Mouse (Mus musculus) large intestine, adult 2 months (tissue): ENCODE measurements at regions not wholly inside any gene's neighbourhood (a gene's known extent, or its start where the extent isn't known, plus 50 kb on each side); places are given as distances from the start of the nearest gene placed in this dataset.

ENCODE experiments used
- DNase-seq: peaks from one replicate; pipeline ENCODE4 v3.0.0-alpha.2; 2012; ENCODE audit warnings: low read depth, low spot score
- WGBS: fragments of 180-500 bp; shearing (Covaris S2); methylation state at CpG from one replicate; pipeline ENCODE4 v1.1.7; 2018; 5-methylcytosine and 5-hydroxymethylcytosine counted together

DNA sequence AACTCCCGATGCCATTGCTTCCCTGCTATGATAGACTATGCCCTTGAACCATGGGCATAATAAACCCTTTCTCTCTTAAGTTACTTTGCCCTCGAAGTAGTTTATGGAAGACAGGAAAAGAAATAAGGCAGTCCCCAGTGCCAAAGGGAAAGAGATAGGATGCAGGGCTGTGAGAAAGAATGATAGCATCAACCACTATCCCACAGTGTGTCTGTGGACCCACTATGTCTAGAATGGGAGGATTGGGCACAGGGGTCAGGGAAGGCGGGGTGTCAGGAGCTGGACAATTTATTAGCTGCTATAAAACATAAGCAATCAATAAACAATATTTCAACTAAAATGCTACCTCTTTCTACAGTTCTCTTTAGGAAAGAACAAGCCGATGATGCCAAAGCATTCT, 288.8 kb downstream of the Sox4 start:
- DNase-seq, result no peak
- 43% methylated on average over 4 of the region's 4 CpGs for WGBS

DNA sequence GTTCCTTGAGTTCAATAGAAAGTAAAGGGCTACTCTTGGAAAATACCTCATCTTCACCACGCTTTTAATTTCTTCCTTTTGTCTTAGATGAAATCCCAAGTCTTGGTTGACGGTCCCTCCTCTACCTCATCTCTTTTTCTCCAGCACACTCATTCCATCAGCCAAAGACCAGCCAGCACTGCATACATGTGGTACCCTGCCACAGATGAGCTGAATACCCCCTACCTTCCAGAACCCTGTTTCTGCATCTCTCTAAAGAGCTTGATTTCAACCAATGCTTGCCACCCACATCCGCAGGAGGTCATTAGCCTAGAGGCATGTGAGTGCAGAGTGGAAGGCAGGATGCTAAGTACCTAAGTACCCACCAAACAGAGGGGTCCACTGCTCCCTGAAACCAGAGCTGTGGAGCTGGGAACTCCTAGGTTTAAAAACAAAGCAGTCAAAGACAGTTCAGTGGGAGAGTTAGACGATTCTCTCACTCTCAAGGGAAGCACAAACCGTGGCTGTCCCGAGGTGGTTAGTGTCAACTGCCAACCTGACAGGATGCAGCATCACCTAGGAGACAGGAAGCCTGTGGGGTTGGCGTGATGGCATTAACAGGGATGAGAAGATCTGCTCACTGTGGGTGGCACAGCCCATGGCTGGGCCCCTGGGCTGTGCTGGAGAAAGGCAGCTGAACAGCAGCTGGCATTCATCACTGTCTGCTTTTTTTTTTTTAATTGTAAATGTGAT, 289.4 kb downstream of the Sox4 start:
- no peak for DNase-seq
- 77% methylated on average over 7 of the region's 7 CpGs for WGBS

DNA sequence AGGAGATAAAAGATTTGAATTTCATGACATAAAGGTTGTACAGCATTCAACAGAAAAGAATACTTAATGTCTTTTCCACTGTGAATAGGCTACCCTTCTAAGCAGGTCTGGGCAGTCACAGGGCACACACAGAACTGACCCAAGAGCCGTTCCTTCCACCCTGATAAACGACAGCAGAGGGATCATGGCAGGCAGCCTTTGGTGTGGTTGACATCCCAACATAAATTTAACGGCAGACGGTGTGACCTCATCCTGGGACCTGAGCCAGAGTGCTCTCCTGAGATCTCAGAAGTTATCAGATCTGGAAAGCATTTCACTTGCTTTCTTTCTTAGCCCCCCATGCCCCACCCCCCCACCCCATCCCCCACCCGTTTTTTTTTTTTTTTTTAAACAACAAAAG, 290.1 kb downstream of the Sox4 start:
- no peak for DNase-seq
- WGBS, result 17% methylated on average over 5 of the region's 5 CpGs

DNA sequence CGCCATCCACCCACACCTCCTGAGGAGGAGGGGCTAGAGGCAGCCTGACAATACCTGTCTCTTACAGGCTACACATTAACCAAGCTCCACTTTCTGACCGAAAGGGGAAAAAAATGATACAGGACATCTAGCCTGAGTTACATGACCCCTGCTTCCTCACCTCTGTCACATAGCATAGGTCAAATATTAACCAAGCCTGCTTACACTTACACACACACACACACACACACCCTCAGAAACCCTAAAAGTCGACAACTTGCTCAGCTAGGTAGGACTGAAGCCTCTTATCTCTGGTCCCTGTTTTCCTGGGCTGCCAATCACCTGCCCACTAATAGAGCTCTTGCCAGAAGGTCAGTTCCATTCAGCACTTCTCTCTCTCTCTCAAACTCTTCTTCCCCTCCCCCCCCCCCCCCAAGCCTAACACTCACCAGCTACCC, 291.2 kb downstream of the Sox4 start:
- 46% methylated on average over 3 of the region's 3 CpGs for WGBS

DNA sequence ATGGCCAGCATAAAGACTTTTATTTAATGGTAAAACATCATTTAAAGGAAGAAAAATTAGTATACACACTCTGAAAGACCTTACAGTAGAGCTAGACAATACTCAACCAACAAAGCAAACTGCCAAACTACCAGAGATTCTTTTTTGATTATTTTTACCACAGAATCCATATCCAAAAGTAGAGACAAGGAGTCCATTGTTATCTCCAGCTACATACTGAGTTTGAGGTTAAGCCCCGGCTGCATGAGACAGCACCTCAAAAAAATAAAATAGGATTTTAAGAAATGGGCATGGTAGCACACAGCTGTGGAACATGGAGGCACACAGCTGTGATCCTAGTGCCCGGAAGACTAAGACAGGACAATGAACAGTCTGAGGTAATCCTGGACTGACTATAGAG, 293.4 kb downstream of the Sox4 start:
- WGBS, result 77% methylated on average over 2 of the region's 2 CpGs
- no peak for DNase-seq

More for the DNA sequence above, 291.2 kb downstream of the Sox4 start:
- DNase-seq, result no peak

DNA sequence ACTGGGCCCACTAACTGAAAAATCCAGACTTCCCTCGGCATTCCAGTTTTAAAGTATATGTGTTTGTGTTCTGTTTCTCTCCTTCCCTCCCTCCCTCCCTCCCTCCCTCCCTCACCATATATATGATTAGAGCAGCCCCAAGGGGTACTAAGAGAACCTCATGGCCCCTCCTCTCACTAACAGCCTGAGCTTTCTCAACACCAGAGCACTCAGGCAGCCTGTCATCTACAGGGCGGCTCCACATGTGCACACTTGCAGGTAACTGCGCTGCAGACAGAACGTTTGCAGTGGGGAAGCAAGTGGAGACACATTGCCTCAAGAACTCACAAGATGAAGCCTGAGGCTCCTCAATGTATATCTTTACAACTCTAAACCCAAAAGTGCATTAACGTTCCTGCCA, 294.9 kb downstream of the Sox4 start:
- no peak for DNase-seq

DNA sequence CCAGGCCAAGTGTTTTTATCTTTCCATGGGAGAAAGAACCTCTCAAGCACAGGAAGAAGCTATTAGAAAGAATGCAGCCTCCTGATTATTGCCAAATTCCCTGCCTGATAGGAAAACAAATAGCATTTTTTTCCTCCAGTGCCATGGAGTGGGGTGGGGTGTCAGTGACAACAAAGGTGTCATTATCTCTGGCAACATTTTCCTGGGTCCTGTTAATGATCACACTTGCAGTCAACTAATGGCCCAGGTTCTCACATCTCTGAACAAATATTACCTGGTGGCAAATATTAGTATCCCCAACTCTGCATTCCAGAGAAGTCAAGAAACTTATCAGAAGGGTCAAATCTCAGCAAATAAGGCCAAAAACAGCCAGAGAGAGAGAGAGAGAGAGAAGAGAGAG, 298.6 kb downstream of the Sox4 start:
- no peak for DNase-seq

More for the DNA sequence above, 294.9 kb downstream of the Sox4 start:
- WGBS, result 71% methylated on average over 5 of the region's 5 CpGs

DNA sequence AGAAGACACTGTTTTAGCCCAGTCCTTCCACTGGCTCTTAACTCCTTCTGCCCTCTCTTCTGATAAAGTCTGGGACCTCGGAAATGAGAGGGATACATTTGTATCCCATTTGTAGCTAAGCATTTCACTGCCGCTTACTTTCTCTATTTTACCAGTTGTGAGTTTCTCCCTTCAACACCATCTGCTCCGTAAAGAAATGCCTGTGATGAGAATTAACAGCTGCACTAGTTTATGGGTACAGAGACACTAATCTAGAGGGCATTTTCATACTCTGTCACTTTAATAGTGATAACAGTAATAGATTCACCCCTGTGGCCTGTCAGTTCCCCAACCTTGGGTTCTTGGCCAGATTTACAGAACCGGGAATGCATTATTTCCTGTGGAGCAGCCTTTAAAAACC, 300.2 kb downstream of the Sox4 start:
- WGBS, result 92% methylated on average over 4 of the region's 4 CpGs
- no peak for DNase-seq

DNA sequence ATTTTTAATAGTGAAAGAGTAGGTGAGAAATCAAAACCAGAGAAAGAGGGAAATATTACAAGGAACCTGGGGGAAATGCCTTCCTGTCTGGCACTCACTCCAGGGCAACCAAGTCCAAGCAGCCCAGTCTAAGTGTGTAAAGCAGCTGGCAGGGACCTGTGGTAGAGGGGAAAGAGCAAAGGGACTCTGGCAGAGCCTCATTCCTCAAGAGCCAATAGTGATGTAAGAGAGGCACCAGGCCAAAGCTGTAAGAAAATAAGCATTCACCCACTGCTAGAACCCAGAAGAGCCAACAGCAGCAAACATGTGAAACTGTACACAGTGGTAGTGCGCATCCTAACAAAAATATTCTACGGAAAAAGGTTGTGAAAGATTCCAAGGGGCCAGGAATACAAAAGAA, 301.7 kb downstream of the Sox4 start:
- DNase-seq, result no peak
- WGBS, result 87% methylated on average over 2 of the region's 2 CpGs

DNA sequence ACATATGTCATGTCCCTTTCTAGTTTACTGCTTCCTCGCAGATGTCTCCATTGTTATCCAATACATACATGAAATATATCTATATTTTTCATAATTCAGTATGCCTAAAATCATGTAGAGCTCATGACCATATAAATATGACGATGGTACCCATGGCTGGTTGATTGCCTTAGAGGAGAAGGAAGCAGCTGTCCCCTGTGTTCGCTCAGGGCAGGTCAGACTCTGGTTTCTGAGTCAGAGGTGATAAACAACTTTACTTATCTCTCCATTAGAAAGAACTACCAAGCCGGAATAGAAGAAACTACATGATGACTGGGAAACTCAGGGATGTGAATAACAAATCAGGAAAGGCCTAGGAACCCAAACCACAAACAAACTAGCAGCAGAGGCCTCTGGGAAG, 307.6 kb downstream of the Sox4 start:
- 63% methylated on average over 4 of the region's 4 CpGs for WGBS
- DNase-seq, result no peak

DNA sequence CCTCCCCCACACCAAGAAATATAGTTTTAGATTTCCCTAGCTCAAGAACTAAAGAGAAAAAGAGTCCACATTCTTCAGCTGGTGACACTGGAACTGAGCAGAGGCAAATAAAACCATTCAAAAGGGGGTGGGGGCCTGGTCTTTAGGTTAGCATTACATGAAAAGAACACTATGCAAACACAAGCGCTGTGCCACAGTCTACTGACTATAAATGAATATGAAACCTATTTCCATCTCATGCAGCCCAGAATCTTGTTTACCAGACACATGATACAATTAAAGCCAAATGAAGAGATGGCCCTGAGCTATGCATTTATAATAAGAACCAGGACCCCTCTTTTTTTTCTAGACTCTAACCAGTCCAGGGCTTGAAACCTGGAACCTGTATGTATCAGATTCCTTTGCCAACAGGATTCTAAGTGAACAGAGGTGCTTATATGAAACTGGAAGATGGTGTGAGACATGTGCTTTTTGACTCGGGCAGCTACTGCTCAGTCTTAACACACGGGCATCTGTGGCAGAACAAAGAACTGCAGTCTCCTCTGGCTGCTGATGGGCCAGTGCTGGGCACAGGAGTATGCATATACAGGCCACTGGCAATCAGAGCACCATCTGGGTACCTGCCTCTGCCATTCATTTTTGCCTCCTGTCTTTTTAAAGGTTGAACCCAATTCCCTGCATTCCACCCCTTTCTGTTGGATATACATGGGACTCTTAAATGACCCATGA, 308.5 kb downstream of the Sox4 start:
- 88% methylated on average over 3 of the region's 3 CpGs for WGBS
- DNase-seq, result no peak

DNA sequence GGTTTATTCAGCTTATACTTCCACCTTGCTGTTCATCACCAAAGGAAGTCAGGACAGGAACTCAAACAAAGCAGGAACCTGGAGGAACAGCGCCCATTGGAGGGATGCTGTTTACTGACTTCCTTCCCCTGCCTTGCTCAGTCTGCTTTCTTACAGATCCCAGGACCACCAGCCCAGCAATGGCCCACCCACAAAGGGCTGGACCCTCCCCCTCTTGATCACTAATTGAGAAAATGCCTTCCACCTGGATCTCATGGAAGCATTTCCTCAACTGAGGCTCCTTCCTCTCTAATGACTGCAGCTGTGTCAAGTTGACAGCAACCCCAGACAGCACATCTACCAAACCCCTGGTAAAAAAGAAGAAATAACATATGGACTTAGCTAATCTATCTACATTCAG, 312.7 kb downstream of the Sox4 start:
- DNase-seq, result no peak

DNA sequence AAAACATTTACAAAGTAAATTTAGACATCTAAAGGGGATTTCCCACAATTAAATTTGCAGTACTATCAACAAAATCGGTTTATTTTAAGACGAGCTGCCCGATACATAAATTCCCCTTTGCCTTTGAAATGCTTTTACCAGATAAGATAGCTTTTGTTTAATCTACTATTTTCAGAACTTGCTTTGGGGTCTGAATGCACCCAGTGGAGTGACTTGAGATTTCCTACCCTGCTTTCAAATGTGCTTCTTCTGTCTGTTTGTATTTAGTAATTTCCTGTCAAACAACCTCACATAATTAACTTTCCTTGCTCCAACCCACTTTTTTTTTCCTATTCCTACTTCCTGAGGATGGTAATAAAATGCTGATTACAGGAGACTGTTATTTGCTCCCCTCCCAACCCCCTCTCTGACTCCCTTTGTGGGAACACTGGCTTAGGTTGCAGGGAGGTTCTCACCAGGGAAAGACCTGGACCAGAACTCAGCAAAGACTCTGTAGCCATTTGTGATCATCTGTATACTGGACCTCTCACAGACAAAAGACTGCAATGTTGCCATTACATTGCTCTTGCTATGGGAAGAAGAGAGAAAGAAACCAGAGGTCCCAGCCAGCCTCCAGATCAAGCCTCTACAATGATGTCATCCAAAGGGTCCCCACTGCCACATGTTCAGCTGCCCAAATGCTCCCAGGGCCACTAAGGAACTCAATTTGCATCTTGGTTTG, 318.1 kb downstream of the Sox4 start:
- no peak for DNase-seq
- 12% methylated on average over 3 of the region's 3 CpGs for WGBS

More for the DNA sequence above, 312.7 kb downstream of the Sox4 start:
- WGBS, result 94% methylated on average over 1 of the region's 1 CpGs

DNA sequence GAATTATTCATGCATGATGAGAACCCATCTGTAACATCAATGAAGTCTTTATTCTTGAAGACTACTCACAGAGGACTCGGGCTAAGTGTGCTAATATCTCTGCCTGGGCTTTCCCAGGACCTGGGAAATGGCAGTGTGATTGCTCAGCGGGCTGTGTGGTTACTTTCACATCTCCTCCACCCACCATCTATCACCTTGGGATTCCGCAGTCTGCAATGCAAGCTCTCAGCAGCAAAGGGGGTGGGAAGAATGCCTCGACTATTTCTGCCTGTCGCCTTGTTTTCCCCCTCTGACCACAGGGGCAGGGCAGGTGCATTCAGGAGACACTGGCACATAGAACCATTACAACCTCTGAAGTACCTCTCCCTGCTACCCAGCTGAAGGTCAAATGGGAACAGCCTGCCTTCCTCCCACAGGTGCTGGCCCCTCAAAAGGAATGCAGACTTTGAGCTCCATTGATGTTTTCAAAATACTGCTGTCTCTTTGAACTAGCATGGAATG, 319.9 kb downstream of the Sox4 start:
- 63% methylated on average over 5 of the region's 5 CpGs for WGBS

DNA sequence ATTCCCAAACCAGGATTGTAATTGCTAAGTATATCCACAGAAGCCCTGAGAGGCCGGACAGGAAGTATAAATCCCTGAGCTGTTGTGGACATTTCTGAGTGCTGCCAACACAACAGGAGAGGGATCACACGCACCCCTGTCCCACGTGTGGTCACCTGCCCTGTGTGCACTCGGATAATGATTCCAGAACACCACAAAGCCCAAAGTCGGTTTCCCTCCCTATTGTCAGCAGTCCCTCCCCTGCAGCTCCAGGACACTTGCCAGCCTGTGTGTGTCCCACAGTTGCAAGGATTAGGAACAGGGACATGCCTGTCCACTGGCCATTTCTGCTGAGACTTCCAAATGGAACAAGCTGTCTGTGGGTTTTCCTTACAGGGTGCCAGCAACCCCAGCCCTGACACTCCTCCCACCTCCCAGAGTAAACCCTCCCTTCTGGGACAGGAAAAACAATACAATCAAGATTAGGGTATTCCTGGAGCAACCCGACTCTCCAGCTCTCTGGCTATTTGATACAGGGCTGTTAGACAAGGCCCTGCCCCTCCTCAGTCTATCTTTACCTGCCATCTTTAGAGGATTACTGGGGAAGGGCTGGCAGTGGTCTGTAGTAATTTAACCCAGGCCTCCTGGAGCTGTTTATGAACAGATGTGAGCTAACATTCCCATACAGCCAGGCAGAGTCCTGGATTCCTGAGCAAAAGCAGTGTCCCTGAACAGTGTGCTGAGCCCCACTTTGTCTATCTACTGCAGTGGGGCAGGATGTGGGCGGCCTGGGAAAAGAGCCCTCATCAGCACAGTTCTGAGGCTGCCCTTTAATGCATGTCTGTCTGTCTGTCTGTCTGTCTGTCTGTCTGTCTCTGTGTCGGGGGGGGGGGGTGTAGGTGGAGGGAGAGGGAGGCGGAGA, 323.8 kb downstream of the Sox4 start:
- DNase-seq, result no peak

More for the DNA sequence above, 319.9 kb downstream of the Sox4 start:
- DNase-seq, result no peak

DNA sequence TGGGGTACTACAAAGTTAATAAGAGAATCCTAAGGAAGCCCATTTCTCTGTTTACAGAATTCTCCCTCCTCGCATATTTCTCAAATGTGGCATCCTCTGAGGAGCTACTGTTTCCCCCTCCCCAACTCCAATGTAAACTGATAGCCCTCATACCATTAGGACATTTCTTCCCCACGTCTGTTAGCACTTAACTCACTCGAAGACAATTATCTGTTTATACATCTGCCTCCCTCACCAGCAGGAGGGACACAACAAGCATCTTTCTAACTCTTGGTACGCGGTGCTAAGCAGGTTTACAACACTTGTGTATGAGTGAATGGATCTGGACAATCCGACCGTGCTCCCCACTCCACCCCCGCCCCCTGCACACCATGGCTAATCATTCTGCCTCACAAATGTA, 324.8 kb downstream of the Sox4 start:
- DNase-seq, result no peak
- WGBS, result 70% methylated on average over 8 of the region's 8 CpGs

More for the DNA sequence above, 323.8 kb downstream of the Sox4 start:
- WGBS, result 24% methylated on average over 9 of the region's 9 CpGs

DNA sequence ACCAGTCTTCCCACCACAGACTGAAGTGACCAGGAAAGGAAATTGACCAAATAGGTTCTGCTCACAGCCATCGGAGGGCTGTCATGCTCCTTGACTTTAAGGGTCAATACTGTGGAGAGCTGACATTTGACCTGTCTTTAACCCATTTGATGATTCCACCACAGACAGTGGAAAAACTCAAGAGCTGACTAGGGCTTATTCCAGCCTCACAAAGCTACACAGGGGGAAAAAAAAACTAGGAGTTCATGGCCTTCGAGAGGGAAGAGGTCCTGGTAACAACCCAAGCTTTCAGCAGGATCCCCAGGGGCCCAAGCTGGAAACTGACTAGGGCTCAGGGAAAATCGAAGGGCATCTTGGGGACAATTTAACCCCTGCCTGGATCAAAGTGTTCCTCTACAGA, 334.6 kb downstream of the Sox4 start:
- WGBS, result 47% methylated on average over 3 of the region's 3 CpGs
- no peak for DNase-seq

DNA sequence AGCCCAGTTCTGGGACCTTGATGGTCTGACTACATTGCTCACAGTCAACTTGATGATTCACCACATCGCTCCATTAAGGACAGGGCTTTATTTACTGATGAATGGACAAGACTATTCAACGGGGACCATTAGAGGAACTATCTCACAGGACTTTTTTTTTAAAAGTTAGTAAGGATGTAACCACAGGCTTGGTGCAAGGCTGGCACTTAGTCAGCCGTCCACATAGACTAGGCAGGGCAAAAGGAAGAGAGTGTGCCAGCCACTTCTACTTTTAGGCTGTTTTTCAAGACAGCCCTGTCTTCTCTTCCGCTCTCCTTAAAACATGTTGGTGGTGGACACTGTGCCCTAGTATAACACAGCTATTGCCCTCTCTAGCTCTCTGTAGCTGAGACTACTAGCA, 336.0 kb downstream of the Sox4 start:
- 83% methylated on average over 4 of the region's 4 CpGs for WGBS

DNA sequence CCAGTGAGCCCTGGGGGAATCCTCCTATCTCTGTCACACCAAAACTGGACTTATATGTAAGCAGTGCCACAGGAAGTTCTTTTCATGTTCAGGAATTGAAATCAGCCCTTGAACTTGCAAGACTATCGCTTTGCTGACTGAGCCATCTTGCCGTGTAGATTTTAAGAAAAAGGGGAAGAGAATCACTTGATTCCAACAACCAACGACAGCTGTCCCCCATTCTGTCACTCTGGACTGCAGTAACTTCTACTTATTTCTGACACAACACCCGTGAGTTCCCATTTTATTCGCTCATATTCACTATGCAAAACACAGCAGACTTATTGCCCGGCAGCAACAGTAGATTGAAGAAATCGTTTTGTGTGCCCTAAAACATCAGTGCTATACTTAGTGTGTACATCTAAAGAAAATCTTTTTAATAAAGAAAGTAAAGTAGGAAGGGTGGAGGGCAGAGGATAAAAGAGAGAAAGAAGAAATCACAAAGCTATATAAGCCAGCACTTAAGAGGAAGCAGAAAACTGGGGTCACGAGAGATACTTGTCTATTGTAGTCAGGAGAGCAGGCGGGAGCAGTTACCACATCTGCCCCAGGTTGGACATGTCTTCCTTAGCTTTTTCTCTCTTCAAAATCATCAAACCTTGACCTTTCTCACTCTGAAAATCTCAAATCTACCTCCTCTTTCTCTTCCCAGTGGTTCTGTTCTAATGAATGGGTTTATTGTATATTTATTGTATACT, 336.7 kb downstream of the Sox4 start:
- no peak for DNase-seq
- 85% methylated on average over 9 of the region's 9 CpGs for WGBS

More for the DNA sequence above, 336.0 kb downstream of the Sox4 start:
- DNase-seq, result no peak
